Mouse (Mus musculus): ENCODE measurements around the gene Cbfb. TPM values are rescaled to one million over a fixed set of nuclear protein-coding genes. Genes with fewer than 3 reads are reported as not detected.
A peak's percentile ranks its signal among the peaks of the same experiment; 100 is the strongest.
"Not testable (repeated sequence)": the region's sequence is repeated elsewhere in the genome, so short reads cannot be mapped to it uniquely, and the experiment has no call there.

The Cbfb gene
- total RNA-seq, 2 experiments from 2014 or later: 29.5 to 48.2 TPM

DNA sequence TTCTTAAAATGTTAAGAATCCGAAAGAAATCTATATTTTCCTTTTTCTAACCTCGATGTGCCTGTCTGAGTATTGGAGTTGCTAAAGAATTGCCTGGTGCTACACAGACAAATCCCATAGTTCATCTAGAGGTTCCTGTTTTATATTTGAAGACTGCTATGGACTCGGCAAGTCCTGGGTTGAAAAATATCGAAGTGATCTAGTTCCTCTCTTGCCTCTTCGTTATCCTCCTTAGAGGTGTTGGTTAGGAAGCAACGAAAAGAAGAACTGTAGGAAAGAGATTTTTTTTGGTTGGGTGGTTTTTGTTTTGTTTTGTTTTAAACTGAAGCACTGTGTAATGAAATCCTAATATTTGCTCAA, 1.5 kb downstream of the Cbfb start:
- ATAC-seq (replicated peaks; ENCODE audit: low FRiP score, low TSS enrichment, poor library complexity, severe bottlenecking): no peak

DNA sequence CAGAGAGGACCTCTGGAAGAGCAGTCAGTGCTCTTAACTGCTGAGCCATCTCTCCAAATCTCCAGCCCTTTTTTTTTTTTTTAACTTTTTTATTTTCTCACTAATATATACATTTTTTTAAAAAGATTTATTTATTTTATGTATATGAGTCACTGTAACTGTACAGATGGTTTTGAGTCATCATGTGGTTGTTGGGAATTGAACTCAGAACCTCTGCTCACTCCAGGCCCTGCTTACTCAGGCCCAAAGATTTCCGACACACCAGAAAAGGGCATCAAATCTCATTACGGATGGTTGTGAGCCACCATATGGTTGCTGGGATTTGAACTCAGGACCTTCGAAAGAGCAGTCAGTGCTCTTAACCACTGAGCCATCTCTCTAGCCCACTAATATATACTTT, 4.8 kb downstream of the Cbfb start:
- not testable (repeated sequence) for ATAC-seq (replicated peaks; ENCODE audit: low FRiP score, low TSS enrichment, poor library complexity, severe bottlenecking)

DNA sequence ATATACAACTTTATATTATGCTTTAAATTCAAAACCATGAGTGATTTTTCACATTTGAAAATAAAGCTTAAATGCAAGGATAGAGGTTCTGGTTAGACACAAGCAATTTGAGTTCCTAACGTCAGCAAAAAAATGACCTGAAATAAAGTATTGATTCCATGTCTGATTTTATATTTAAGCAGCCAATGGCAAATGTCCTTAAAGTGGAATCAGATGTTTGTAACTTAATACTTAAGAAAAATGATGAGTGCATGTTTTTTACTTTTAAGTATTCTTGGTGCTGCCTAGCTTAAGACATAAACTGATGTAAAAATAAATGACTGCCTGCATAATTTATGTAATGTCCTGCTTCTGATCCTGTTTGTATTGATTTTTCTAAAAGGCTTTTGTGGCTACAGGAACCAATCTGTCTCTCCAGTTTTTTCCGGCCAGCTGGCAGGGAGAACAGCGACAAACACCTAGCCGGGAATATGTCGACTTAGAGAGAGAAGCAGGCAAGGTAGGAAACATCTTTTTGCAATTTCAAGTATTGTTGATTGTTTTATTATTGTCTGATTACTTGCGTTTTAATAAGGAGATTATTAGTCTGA, 7.8 kb downstream of the Cbfb start:
- ATAC-seq (replicated peaks; ENCODE audit: low FRiP score, low TSS enrichment, poor library complexity, severe bottlenecking): no peak

DNA sequence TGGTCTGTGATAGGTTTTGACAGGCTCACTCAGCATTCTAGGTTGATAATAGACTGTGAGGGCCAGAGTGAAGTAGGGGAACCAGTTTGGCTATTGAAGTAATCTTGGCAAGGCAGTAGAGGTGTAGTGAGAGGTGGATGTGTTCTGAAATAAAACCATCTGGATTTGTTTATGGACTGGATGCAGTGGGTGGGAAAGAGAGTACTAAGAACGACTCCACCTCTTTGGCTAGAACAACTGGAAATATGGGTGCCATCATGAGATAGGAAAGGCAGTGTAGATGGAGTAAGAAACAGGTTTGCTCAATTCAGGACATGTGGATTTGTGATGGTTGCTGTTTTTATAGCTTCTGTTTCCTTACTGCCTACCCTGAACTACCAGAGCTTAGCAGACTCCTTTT, 11.7 kb downstream of the Cbfb start:
- ATAC-seq (replicated peaks; ENCODE audit: low FRiP score, low TSS enrichment, poor library complexity, severe bottlenecking): no peak

DNA sequence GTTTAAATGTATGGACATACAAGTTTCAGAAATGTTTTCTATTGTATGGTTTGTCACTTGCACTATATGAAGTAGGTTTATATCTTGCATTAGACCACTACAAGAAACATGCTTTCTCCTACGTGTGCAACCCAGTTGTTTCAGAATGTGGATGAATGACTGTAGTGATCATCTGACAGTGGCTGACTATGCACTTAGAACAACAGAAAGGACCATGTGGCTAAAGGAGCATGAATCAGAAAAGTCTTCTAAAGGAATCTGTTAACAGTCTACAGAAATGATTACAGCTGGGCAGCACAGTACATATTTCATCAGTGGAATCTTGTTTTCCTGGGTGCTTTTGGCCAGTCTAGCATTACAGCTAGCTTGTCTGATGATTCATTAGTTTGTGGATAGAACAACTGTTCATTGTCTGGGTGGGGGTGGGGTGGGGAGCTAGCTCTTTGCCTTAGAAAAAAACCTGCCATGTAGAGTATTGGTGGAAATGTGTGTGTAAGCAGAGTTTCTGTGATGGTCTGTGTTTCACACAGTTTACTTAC, 16.1 kb downstream of the Cbfb start:
- ATAC-seq (replicated peaks; ENCODE audit: low FRiP score, low TSS enrichment, poor library complexity, severe bottlenecking): no peak

DNA sequence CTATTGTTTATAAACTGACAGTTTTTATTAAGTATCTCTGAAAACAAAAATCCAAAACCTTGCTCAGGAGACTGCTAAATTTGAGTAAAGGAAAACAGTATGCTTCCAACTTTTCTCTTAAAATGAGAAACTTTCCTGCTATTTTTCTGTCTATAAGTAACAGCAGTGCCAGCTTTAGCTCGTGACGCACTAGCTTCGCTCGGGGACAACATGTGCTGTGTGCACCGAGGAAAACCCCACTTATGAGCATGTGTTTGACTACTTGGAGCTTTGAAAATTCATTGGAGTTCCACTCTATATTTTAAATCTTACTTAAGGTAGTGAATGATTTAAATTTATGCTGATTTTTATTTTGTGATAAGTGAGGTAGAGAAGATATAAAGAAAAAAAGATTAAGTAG, 21.7 kb downstream of the Cbfb start:
- ATAC-seq (replicated peaks; ENCODE audit: low FRiP score, low TSS enrichment, poor library complexity, severe bottlenecking): no peak

DNA sequence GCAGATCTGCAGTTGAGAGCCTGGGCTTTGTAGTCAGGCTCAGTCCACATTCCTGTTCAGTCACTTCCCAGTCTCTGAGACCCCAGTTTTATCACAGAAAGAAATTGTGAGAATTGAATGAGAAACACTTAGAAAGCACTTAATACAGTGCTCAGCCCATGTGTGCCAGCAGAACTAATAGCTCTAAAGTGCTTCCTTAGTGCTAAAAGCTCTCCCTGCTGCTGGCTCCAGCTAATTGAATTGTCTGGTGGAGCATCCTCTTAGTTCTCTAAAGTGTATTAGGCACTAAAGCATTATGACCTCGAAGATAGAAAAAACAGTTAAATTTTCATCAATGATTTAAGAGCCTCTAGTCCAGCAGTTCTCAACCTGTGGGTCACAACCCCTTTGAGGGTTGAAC, 35.3 kb downstream of the Cbfb start:
- ATAC-seq (replicated peaks; ENCODE audit: low FRiP score, low TSS enrichment, poor library complexity, severe bottlenecking): no peak

DNA sequence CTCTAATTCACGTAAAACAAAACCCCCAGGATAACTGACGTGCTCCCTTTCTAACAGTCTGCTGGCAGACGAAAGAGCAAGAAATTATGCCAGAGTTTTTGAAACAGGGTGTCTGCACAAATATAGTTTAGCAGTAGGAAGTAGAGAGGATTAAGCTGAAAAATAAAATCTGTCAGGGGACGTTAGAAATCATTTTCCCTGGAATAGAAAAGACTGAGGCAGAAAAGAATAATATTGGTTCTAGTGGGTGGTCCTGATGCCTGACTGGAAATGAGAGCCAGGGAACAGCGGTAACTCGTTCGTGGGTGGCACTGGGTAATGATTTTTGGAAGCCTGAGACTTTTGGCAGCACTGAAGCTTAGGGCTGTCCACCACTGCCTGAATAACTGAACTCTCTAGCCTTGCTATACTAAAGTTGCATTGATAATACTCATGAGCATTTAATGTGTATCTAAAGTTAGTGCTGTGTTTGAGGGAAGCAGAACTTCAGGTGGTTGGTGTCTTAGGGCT, 36.3 kb downstream of the Cbfb start:
- no peak for ATAC-seq (replicated peaks; ENCODE audit: low FRiP score, low TSS enrichment, poor library complexity, severe bottlenecking)

DNA sequence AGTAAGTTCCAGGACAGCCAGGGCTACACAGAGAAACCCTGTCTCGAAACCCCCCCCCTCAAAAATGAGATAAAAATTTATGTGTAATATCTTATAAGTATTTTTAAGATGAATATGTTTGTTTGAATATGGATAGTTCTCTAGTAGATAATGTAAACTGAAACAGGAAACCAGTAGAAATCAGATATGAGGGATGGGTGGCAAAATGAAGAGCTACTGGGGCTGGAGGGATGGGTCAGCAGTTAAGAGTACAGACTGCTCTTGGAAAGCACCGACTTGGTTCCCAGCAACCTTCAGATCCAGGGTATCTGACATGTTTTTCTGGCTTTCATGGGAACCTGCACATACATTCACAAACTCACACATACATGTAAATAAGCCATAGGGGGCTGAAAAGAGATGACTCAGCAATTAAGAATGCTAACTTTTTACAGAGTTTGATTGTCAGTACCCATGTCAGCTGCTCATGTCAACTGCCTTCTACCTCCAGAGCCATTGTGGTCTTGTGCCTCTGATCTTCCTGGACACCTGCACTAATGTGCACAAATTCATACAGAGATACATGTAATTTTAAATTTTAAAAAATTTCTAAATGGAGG, 37.3 kb downstream of the Cbfb start:
- ATAC-seq (replicated peaks; ENCODE audit: low FRiP score, low TSS enrichment, poor library complexity, severe bottlenecking): no peak

DNA sequence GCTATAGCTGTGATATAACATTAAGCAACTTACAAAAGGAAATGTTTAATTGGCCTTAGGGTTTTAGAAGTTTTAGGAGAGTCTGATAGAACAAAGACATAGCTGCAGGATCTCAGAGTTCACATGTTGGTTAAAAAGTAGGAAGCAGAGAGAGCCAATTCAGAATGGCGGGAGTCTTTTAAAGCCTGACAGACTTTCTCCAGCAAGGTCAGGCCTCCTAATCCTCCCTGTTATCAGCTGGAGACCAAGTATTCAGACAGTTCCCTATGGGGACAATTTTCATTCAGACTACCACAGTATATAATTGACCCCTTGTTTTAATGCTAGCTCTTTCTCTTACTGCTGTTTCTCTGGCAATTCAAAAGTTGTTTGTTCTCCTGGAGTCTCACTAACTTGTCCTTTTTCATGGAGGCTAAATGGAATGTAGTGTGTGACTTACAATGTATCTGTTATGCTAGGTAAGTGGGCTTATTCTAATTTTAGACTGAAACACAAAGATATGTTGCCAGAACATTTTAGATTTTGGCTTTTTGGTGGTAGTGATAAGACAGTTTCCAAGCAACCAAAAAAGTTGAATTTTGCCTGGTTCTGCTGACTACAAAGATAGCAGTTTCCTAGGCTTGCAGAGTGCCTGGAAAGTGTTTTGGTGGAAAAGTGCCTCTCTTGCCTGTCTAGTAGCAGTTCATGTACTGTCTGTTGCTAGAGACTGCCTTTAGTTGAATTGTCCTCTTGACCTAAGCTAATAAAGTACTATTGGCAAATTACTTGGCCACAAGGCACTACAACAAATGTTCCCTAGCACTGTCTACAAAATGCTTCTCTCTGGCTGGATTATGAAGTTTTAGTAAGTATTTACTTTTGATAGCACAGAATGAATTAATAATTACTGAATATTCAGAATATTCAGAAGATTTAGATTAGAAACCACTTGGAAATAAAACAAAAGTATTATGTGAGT, 39.0 kb downstream of the Cbfb start:
- peak; percentile 82 for ATAC-seq (replicated peaks; ENCODE audit: low FRiP score, low TSS enrichment, poor library complexity, severe bottlenecking)

DNA sequence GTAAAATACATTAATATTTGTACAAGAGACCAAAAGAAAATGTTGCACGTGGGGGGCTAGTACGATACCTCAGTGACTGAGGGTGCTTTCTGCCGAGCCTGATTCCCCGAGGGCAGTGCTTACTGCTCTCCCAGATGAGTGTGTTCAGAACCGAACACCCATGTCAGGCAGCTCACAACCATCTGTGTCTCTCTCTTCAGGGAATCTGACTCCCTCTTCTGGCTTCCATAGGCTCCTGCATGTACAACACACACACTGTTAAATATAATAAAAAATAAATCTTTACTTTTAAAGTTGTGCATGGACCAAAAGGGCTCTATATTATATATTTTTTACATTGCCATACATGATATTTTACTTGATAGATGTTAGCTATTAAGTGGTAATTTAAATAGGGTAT, 43.6 kb downstream of the Cbfb start:
- no peak for ATAC-seq (replicated peaks; ENCODE audit: low FRiP score, low TSS enrichment, poor library complexity, severe bottlenecking)

DNA sequence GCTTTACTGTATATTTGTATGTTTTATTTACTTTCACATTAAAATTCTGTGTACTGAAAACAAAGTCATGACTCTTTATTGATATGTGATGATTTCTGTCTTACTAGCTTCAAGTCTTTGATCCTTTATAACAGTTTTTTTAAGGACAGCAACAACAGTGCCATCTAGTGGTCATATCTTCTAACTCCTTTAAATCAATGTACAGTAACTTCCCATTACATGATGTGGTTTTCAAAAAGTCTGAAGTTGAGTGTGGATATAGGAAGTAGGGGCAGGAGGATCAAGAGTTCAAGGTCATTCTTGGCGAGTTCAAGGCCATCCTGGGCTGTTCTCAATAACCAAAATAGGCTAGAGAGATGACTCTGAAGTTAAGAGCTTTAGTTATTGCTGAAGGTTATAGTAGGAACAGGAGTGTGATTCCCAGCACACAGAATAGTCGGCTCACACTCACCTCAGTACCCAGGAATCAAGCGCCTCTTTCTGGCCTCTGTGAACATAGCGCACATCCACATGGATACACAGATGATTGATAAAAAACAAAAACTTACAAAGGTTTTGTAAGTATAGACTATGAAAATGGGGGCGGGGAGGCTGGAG, 47.5 kb downstream of the Cbfb start:
- 0 out of 2 replicates have a peak, but pooled peaks have one; percentile 41 for ATAC-seq (replicated peaks; ENCODE audit: low FRiP score, low TSS enrichment, poor library complexity, severe bottlenecking)

DNA sequence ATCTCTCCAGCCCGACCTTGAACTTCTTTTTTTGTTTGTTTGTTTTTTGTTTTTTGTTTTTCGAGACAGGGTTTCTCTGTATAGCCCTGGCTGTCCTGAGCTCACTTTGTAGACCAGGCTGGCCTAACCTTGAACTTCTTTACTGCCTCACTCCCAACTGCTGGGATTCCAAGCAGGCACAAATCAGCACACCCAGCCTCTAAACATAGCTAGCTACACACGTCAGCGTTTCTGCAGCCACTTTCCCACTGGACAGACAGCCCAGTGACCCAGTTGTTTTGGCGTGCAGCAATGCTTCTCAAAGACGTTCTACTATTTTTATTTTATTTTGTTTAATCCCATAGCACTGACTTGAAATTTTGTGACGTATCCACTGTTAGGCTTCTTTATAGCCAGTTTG, 53.4 kb downstream of the Cbfb start:
- no peak for ATAC-seq (replicated peaks; ENCODE audit: low FRiP score, low TSS enrichment, poor library complexity, severe bottlenecking)

DNA sequence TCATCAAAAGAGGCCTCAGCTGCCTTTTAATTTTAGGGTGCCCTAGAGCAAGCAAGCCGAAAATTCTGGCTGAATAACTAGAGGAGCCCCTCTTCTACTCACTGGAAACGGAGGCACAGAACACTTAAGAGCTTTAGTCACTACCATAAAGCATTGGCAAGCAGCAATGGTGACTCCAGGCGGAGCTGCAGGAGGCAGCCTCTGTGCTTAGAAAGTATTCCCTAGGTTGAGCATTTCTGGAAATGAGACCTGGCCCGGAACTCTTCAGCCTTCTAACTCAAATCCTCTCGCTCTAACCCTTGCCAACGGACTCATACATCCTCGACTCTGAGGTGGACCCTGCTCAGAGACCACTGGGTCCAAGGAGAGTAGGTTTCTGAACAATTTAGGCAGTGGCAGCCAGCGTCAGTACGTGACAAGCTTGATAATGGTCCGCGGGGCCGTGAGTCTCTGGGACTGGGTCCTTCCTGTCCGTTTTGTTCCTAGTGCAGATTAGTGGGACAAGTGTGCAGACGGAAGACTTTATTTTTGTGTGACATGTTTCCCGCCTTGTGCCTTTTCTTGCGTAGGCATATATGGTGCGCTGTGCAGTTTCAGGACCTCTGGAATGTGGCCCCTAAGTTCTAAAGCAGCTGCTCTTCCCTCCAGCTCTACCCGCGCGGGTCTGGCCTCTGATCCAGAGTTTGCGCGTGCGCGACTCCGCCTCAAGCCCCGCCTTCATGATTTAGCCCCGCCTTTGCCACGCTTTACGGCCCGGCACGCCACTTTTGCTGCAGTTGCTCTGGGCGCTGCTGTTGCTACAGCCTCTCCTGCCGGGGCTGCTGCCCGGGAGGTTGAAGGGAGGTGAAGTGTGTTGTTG, 54.2 kb downstream of the Cbfb start, which contains the start of gene D230025D16Rik:
D230025D16Rik (plus strand) TSS at position 733 of the 859 bp plus-strand sequence.
- ATAC-seq (replicated peaks; ENCODE audit: low FRiP score, low TSS enrichment, poor library complexity, severe bottlenecking): peak; percentile 90

DNA sequence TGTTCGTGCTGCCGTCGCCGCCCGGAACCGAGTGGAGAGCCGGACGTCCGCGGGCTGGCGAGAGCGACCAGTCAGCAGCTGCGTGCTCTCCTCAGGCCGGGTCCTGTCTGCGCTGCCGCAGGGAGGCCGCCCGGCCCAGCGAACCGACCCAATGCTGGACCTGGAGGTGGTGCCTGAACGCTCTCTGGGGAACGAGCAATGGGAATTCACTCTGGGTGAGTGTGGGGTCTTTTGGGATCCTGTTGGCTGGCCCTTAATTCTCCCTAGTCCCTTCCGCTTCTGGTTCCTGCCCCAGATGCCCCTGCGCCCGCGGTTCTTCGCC, 54.8 kb downstream of the Cbfb start:
- ATAC-seq (replicated peaks; ENCODE audit: low FRiP score, low TSS enrichment, poor library complexity, severe bottlenecking): no peak

DNA sequence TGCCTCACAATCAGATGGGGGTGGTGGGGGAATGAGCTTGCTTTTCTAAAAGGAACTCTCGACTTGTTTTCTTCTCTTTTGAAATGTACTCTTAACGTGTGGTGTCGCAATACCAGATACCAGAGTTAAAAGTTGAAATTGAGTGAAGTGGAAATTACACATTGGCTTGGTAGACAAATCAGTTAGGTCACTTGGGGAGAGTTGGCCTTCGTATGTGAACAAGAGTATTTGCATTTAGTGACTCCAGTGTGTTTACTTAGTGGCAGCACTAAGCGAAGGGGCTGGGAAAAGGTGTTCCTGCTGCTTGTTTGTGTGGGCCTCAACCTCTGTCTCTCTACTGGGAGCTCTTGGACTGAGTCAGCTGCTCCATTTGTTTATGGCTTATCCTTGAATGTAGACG, 55.4 kb downstream of the Cbfb start:
- no peak for ATAC-seq (replicated peaks; ENCODE audit: low FRiP score, low TSS enrichment, poor library complexity, severe bottlenecking)

DNA sequence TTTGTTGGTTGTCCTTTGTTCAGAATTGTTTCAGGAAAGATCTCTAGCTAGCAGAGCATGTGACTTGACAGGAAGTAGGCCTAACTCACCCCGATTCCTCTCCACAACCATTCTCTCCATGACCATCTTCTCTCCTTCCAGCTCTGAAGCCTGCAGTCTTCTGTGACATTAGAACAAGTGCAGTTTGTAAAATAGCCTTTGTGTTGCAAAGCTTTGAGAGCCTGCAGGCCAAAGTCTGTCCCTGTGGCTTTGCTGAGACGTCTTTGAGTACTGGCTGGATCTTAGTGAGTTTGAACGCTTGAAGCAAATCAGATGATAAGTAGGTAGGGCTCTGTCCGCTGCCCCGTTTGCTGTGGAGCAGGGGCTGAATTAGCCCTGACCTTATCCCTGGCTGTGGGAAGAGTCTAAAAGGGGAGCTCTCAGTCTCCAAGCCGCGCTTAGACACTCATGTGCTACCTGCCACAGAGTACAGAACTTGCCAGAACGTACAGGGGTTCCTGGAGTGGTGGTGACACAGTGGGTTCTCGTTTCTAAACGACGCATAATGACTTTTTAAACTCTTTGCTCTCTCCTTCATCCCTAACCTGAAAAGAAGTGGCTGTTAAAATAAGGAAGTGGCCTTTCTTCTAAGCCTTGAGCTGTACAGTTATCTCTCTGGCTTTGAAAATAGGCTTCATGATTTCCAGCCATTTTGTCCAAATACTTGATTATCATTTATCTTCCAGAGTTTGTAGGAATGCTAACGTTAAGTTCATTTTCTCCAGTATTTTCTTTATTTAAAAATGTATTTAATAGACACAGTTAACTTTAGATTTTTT, 61.2 kb downstream of the Cbfb start:
- ATAC-seq (replicated peaks; ENCODE audit: low FRiP score, low TSS enrichment, poor library complexity, severe bottlenecking): no peak

DNA sequence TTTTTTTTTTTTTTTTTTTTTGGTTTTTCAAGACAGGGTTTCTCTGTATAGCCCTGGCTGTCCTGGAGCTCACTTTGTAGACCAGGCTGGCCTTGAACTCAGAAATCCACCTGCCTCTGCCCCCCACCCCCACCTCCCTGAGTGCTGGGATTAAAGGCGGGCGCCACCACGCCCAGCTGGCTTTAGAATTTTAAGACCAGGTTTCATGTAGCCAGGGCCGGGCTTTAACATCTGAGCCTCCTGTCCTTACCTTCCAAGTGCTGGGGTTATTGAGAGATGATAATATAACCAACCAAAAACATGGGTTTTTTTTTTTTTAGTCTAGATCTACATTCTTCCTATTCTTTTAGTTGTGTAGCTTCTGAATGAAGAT, 61.8 kb downstream of the Cbfb start:
- not testable (repeated sequence) for ATAC-seq (replicated peaks; ENCODE audit: low FRiP score, low TSS enrichment, poor library complexity, severe bottlenecking)

Data from megakaryocyte-erythroid progenitor cell, adult 5-6 weeks (primary cell).